Mouse (Mus musculus) spleen, postnatal 36 days (tissue): ENCODE measurements at regions not wholly inside any gene's neighbourhood (a gene's known extent, or its start where the extent isn't known, plus 50 kb on each side); places are given as distances from the start of the nearest gene placed in this dataset.

Source experiments
- DNase-seq, 2 experiments: peaks; one replicate each; pipeline ENCODE4 v3.0.0; 2022; ENCODE audit warnings: low spot score in 2 of 2, mixed read lengths in 1 of 2

DNA sequence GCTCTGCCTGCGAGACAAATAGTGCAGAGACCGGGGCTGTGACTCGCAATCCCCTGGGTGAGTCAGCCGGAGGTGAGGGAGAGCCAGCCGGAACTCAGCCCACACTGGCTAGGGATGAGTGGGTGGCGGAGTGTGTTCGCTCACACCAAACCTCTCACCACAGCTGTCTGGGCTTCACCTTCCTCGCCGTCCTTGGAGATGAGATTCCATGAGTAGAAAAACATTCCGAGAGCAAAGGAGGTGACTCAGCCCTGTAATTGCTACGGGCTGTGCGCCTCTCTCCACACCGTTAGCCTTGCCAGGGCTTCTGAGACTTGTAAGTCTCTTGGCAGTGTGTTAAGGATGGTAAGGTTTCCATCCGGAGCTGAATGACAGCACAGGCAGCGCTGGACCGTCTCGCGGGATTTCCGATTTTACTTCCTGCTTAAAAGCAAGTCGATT is 60.7 kb upstream of the Ank start:
- no peak for DNase-seq

DNA sequence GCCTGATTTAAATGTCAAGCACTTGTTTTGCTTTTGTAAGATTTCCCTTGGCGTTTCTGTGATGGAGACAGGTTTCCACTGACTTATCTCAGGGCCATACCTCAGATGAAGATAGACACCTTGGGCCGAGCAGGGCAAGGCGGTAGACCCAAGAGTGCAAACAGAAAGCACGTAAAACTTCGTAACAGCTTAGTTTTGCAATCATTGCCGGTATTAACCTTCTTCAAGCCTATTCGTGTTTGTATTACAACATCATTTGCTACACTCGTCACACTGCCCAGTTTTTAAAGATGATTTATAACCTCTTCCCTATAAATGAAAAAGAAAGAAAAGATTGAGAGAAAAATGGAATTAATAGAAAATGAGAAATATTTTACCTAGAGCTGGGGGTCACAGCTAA is 56.6 kb upstream of the Ank start:
- DNase-seq, result no peak

DNA sequence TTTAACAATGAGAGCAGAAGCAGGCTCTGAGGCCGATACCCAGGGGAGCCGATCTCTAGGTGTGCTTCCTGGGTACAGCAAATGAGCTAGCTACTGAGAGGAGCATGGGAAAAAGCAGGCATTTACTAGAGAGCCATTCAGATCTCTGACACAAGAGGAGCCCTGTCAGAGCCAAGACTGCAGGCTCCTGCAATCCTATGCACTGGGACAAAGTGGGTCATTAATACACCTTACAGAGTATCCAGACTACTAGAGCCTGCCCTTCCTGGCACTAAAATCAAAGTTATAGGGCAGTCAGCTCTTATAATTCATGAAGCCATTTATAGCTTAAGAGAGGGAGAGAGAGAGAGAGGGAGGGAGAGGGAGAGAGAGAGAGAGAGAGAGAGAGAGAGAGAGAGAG is 54.2 kb upstream of the Ank start:
- no peak for DNase-seq

DNA sequence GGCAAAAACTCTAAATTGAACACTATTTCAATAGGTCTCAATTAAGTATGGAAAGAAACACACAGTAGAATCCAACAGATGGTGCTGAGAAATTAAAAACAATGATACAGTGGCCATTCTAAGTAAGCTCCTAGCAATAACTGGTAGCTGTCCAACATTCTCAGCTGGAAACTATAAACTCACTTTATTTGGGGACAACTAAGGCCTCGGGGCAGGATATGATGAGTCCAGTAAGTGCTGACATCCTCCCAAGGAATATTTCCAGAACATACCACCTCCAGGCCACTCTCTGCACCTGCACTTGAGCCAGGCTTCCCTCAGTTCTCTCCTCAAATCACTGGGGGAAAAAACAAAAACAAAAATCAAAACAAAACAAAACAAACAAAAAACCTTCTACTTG is 53.7 kb upstream of the Ank start:
- DNase-seq, result no peak

DNA sequence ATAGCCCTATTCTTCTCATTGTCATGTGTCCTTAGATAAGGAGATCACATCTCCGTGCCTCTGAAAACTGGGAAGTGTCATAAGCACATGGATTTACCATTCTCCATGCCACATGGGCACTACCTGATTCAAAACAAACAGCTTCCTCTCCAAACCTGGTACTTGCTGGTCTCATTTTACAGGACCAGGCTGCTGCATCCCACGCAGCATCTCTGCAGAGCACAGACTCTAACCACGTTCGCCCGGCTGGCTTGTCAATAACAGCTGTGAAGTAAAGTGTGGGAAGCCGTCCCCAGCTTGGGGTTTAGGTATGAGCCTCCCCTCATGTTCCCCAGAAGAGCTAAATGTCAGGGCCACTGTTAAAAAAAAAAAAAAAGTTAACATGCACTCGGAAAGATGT is 53.0 kb upstream of the Ank start:
- no peak for DNase-seq

DNA sequence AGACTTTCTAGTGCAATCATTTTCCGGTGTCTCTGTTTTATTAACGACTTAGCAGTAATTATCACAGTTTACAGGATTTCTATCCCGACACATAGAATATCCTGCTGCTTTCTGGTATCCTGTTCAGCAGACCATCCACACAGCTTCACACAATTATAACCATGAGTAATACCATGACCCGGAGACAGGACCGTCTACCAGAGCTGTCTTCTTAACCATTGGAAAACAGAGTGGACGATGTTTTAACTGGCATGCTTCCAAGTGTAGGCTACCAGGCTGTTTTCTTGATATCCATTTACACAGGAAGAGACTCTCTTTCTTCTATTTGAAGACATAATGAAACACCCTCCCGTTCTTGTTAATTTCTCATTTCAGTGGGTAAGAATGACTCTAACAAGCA is 51.7 kb upstream of the Ank start:
- no peak for DNase-seq
